Mouse (Mus musculus) c-Kit-positive CD71-positive TER-119-negative erythroid progenitor cells, embryonic 14.5 days (primary cell): ENCODE results near the gene Dlg4.
A peak's percentile ranks its signal among the peaks of the same experiment; 100 is the strongest.

Experiments
- DNase-seq: peaks from one replicate; pipeline ENCODE4 v3.0.0-alpha.2; 2013; ENCODE audit warnings: low read depth

The Dlg4 gene

DNA sequence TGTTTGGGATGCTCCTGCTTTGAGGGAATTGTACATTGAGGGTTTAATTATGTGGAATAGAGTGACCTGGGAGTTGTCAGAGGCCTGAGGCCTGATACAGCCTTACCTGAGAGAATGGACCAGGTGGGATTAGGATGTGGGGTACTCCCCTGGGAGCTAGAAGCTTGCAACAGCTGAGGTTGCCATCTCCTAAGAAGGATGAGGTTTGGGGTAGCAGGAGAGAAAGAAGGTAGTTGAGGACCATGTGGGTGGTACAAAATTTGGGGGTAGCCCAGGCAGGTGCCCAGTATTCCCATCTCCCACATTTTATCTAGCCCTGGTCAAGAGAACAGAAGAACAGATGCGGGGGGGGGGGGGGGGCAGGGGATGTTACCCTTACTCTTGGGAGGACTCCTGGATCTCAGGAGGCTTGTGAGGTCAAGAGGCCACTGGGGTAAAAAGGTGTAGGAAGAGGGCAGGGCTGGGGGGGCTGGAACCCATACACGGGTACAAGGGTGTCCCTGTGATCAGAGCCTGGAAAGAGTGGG is 2.8 kb downstream of the Dlg4 start:
- no peak for DNase-seq

DNA sequence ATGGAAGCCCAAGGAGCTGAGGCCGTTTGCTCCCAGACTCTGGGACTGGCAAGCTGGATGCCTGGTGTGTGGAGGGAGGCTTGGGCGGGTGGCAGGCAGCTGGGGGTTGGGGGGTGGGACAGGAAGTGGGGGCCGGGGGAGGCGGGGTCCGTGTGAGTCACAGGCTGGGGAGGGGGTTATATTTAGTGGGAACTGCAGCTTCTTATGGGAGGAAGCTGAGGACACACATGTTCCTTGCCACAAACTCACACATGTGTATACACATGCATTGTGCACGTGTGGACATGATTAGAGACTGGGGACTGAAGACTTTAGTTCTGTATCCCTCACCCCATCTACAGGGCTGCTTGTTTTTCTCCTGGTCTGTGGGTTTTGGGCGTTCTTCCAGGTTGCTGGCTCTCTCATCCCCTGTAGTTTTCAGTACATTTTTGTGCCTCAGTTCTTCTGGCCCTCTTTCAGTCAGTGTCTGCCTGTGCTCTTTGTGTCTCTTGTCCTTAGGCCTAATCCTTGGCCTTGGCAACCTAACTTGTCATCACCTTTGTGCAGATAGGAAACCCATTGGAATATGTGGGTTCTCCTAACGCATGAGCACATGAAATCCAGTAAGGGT is 3.4 kb downstream of the Dlg4 start:
- DNase-seq, result no peak

DNA sequence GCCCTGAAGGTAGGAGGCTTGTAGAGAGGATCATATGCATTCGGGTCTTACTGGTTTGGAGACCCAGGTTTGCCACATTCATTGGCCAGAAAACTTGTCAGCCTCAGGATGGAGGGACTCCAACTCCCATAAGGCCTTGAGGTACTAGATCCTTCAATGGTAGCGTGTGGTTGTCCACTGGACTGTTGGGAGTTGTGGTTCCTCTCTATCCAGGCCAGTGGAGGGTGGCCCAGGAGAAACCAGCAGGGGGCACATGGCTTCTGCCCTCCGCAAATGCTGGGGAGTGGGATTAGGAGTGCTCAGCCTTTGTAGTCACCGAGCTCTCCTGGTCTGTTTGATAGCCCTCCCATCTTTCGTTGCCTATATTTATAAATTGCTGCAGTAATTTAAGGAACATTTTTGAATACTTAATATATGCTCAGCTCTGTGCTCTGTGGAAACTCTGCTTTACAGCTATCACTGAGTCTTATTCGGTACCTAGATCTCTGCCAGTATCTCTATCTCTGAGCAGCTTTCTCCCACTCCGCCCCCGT is 4.1 kb downstream of the Dlg4 start:
- DNase-seq, result peak; percentile 63

DNA sequence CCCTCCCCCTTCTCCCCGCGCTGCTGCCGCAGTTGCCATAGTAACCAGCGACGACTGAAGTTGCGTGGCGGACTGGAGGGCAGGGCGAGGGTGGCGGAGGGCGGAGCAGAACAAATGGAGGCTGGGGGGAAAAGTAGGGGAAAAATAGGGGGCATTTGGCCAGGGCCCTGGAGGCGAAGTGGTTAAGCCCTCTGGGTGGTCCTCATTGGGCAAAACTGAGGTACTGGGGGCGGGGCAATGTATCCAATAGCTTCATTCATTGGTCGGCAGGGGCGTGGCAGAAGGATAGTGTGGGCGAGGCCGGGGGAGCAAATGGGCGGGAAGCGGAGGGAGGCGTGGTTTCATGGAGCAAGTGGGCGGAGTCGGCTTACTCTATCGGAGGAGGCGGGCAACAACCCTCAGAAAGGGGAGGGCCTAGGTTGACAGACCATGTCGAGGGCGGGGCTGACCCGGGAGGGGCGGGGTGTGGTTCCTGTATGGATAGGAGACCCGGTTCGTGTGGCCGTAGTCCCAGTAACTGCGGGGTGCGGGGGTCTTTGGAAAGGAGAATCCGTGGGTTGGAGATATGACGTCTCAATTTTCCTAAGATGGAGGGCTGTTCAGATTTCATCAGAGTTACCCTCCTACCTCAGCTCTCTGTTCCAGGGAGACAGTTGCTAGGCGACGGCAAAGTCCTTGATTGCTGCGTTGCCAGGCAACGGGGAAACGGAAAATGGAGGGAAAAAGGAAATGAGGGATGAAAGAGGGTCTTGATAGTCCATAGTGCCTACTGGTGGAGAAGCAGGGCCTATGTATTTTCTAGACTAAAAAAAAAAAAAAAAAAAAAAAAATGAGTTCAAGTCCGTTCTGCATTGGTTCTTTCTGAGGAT is 4.8 kb downstream of the Dlg4 start:
- peak; percentile 97 for DNase-seq

DNA sequence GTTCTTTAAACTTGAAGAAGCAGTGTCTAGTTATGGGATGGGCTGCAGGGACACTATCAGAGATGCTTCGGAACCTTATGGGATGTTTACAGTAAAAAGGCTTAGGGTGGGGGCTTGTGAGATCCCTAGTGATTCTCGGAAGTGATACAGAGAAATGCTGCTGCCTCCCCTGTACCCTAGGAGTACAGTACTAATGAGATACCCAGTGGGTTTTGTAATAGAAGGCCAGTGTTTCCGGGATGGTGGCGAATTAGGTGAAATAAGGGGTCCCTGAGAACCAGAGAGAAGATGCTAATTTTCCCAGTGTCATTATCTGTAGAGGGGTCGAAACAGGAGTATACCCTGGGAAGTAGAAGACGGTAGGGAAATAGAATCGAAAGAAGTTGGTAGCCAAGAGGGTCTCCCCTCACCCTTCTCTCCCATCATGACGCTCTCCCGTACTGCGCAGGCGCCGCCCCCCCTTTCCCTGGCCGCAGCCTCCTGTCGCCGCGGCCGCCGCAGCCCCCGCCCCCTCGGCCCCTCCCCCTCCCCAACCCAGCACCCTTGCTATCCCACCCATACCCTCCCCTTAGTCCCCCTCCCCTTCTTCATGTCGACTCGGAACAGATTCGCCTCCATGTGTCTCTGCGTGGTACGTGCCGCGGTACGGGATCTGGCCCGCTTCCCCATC is 6.9 kb downstream of the Dlg4 start:
- no peak for DNase-seq

DNA sequence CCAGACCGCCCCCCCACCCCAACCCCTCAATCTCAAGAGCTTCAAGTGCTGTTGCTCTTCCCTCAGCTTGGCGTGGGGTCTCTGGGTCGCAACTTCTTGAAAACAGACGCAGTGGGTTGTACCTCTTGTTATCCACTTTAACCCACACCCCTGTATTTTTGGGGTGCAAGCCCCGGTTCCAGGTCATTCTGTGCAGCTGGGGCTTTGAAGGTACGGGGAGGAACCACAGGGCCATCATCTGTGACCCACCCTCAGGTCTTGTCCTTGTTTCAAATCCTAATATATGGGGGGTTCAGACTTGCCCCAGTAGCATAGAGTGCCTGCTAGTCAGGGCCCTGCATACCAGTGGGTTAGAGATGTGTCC is 7.4 kb downstream of the Dlg4 start:
- DNase-seq, result no peak

DNA sequence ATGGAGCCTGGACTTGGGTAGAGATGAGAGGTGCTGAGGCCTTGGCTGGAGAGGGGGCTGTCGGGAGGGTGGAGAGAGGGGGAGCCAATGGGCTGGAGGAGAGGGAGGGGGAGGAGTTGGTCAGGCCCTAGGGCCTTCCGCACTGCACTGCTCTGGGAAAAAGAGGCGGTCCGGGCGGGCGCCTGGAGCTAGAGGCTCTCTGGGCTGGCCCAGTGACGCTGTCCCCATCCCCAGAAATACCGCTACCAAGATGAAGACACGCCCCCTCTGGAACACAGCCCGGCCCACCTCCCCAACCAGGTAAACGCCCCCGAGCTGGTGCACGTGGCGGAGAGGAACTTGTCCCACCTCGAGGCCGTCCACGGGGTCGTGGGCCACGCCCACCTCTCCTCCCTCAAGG is 9.9 kb downstream of the Dlg4 start:
- DNase-seq, result no peak

DNA sequence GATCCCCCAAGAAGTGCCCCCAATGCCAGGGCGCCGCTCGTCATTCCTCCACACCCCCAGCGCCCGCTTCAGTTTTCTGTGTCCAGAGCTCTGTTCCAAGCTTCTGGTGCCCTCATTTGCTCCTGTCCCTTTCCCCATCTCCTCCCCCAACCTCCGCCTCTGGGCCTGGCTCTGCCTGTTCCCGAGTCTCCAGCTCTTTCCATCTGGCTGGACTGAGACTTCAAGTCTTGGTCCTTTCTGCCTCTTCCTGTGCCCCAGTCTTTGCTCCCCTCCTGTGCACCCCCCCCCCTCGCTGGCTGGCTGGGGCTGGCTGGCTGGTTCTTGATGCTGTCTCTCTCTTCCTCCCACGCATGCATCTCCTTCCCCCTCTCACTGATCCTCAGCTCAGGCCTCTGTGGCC is 10.7 kb downstream of the Dlg4 start:
- DNase-seq, result no peak

DNA sequence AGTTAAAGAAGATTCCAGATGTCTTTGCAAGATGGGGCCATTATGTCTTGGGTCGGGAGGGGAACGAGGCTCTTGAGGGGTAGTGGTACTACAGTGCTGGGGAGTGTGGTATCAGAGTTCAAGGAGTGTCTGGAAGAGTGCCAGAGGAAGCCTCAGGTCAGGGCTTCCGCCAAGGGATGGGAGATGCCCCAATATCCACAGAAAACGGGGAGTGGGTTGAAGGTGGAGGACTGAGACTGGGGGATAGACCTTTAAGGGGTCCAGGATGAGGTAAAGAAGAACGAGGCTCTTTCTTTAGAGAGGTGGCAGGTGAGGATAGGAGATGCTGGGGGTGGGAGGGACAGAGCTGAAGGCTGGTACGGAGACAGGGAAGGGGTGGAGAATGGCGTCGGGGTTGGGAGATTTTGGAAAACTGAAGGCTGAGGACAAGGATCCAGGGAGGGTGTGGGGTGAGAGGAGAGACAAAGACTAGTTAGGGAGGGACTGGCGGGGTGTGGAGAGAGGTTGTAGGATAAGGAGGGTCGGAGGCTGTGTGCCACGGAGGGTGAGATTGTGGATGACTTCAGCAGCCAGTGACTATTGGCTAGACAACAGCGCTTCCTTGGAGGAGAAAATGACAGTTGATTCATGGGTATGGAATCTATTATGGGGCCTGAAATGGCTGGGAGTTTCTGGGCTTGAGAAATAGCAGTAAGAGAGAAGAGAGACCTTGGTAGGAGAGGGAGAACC is 11.8 kb downstream of the Dlg4 start:
- no peak for DNase-seq

DNA sequence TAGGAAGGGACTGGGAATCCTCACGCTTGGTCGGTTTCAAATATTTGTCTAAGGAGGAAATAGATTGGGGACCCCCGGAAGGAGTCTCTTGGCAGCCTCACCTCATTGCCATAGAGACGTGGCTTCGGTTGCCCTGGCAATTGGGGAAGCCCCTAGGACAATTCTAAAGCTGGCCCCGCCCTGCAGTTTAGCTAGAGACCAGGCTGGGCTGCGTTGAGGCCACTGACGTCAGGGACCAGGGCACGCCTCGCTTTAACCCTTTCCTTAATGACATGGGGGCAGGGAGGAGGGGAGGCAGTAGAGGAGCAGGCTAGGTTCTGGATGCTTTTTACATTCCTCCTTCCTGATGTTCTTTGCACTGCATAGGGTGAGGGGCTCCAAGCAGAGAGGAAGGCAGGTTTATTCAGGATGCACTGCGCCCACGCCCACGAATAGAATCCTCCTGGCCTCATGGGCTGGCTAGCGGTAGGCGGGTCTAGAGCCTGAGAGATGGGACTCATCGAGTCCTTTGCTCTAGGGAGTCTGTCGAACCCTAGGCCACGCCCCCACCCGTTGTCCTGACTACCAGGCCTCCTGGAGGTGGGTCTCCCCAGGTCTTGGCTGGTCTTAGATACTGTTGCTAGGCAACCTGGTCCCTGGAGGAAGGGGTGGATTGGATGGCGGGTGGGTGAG is 12.5 kb downstream of the Dlg4 start:
- DNase-seq, result peak; percentile 30

DNA sequence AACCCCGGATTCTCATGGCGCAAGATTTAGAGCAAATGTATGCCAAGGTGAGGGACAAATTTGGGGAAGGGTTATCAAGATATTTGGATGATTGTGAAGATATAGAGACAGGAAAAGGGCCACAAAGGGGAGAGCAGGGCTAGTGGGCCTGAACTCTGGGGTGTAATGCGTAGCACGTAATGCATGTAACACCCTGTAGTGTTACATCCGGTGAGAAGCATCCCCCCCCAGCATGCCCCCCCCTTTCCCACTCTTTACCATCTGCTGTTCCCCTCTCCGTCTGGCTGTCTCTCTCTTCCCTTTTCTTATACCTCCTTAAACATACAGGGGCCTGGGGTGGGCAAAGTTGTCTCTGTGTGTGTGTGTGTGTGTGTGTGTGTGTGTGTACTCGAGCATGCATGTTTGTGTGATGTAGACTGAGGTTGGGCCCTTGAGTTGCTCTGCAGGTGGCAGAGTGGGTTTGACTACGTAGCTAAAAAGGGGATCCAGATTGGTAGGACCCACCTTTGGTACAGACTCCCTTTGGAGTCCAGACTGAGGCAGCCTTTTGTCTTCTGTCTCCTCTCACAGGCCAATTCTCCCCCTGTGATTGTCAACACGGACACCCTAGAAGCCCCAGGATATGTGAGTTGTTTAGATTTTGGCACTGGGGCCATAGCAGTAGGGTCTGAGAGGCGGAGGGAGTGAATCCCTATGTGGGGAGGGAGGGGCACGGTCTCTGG is 13.2 kb downstream of the Dlg4 start:
- no peak for DNase-seq

DNA sequence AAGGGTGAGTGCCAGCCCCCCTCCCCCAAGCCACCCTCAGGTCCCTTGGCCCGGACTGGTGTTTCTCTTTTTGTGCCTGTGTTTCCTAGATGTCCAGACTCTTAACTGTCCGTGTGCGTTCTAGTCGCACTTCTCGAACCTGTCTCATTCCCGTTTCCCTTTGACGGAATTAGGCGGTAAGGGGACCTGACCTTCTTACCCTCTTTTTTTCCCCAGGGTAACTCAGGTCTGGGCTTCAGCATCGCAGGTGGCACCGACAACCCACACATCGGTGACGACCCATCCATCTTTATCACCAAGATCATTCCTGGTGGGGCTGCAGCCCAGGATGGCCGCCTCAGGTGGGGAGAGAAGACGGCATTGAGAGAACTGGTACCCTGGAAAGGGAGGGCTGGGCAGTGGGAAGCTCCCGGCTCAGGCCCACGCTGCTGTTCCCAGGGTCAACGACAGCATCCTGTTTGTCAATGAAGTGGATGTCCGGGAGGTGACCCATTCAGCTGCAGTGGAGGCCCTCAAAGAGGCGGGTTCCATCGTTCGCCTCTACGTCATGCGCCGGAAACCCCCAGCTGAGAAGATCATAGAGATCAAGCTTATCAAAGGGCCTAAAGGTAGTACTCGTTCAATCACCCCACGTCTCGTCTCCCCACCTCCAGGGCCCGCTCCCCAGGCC is 14.0 kb downstream of the Dlg4 start:
- no peak for DNase-seq

DNA sequence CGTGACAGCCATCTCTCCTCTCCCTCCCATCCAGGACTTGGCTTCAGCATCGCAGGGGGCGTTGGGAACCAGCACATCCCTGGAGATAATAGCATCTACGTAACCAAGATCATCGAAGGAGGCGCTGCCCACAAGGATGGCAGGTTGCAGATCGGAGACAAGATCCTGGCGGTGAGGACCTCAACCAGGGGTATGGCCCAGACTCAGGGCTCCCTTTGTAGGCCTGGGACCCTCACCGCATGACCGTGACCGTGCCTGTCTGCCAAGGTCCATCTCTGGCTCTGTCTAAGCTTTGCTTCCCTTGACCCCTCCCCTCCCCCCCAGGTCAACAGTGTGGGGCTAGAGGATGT is 14.6 kb downstream of the Dlg4 start:
- DNase-seq, result no peak

DNA sequence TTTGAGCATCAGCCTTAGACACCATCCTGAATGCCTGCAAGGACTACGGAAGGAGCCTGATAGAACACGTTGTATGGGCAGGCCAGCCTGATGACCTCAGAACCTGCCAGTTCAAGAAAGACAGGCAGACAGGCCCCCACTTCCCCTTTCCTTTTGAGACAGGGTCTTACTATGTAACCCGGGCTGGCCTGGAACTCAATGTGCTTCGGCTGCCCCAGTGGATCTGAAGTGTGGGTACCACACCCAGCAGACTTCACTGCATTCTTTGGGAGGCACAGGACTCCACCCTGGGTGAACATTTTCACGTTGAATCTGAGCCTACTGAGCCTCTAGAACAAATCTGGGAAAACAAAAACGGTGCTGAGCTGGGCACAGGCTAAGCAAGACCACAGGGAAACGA is 21.4 kb downstream of the Dlg4 start:
- DNase-seq, result no peak

DNA sequence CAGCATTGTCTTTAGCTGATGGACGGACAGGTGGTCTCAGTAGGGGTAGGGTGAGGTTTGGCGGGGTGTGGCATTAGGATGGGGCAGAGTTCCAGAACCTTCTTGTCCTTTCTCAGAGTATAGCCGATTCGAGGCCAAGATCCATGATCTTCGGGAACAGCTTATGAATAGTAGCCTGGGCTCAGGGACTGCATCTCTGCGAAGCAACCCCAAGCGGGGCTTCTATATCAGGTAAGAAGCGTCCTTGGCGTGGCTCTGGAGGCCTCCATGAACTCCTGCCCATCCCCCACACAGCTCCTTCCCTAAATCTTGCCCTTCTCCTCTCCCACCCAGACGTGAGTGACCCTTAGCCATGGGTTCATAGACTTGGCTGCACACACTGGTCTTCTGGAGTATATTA is 22.9 kb downstream of the Dlg4 start:
- DNase-seq, result no peak

DNA sequence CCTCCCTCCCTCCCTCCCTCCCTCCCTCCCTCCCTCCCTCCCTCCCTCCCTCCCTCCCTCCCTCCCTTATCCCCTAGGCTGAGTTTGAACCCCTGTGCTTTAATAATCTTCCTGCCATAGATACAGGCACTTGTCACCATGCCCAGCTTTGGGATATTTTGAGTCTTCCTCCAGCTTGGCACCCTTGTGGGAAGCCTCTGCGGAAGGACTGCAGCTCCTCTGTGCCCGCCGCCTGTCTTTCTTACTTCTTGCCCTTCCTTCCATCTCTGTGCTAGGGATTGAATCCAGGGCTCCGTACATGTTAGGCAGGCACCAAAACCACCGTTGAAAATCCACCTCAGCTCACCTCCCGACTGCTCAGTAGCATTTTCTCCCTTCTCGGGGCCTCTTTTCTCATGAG is 23.4 kb downstream of the Dlg4 start:
- no peak for DNase-seq

DNA sequence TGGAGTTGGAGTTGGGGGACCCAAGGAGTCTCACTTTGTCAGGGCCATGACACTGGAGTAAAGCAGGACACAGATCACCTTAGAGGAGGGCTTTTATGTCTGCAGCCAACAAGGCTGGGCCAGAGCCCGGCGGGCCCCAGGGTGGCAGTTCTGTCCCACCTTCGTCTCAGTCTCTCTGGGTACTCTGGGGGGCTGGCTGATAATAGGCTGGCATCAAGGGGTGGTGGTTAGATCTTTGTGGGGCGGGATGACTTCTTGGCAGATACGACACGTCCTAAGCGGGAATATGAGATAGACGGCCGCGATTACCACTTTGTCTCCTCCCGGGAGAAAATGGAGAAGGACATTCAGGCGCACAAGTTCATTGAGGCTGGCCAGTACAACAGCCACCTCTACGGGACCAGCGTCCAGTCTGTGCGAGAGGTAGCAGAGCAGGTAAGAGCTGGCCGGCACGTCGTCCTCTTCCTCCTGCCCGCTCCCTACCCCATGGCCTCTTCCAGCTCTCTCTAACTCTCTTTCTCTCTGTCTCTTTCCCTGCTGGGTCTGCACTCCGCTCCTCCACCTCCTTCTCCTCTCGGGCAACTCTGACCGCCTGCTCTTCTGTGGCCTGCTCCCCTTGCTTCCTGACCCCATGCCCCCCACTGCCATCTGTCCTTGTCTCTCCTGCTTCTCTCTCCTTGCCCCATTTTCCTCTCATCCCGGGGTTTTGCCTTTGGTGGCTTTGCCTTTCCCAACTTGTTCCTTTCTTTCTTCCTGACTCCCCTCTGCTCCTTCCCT is 25.8 kb downstream of the Dlg4 start:
- DNase-seq, result no peak

DNA sequence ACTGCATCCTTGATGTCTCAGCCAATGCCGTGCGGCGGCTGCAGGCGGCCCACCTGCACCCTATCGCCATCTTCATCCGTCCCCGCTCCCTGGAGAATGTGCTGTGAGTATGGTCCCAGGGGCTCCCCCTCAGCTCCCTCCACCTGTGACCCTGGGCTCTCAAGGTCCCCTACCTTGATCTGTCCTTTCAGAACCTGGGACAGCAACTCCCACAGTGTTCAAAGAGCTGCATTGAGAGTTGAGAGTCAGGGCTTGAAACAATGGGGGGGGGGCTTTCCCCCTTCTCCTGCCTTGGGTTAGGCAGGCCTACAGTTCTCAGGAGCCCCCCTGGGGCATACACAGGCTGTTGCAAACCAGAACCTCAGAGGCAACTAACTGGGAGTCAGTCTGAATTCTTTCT is 26.9 kb downstream of the Dlg4 start:
- no peak for DNase-seq

DNA sequence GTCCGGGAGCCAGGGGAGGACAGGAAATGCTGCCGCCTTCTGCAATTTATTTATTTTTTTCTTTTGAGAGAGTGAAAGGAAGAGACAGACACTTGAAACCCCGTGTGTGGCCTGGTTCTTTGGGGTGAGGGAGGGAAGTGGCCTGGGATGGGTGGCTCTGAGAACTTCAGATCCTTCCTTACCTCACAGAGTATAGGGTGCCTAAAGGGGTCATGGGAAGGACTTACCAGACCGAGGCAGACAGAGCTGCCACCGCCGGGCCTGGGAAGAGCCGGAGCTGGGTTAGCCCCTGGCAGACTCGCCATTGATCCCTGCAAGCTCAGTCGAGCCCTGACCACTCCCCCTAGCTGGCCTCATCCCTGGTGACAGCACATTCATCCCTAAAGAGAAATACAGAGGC is 28.7 kb downstream of the Dlg4 start:
- no peak for DNase-seq

DNA sequence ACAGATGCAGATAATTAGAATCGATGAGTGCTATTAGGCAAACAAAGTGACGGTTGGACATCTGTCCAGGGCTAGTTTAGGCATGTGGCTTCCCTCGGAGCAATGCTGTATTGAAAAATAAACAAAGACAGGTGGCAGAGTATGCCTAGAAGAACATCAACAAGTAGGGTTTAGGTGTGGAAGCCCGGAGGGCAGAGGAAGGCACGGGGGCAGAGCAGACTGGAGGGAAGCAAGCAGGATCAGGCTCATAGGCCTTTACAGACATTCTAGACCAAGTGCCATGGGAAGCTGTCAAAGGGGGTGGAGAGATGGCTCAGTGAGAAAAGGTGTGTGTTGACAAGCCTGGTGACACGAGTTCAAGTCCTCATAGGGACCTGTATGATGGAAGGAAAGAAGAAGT is 32.6 kb downstream of the Dlg4 start:
- no peak for DNase-seq
